Mouse (Mus musculus) neural tube, embryonic 10.5 days (tissue): ENCODE results near the gene Olfr1052.
"Not testable (repeated sequence)": the region's sequence is repeated elsewhere in the genome, so short reads cannot be mapped to it uniquely, and the experiment has no call there.

ENCODE experiments used
- DNase-seq: peaks from one replicate; pipeline ENCODE4 v3.0.0-alpha.2; 2017; ENCODE audit warnings: low spot score; ENCODE audit errors: extremely low spot score

Olfr1052 gene

DNA sequence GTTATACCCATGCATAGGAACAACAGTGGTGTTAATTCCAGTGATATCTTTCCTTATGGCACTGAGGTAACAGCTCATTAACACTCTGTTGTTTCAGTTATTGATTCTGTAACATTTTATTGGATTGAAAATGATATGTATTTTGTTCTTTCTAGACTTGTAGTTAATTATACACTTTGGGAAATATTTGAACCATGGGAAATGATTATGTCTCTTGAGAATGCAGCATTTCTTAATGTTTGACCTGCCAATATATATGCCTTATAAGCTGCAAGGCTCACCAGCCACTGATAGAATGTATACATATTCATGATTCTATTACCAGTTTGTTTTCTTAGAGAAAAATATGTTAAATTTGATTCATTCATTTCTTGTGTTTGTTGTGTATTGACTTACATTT lies at the start of gene Olfr1052:
Olfr1052 (plus strand) TSS at position 301 of the 400 bp plus-strand sequence.
- no peak for DNase-seq

DNA sequence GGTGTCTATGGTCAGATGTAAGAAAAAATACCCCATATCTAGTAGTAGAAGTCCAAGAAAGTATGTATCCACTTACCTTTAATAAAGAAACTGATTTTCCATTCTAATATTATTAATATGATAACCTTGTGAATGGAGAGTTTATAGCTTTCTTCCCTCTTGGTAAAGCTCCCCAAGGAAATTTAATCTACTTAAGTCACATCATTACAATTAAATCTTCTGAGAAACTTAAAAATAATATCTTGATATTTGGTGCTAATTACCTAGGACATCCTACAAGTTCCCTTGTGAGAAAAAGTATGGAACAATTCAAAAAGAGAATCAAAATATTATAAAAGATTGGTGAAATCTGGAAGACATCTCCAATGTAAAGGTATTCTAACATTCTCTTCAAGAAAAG lies 34.0 kb upstream of the Olfr1052 start, which contains the start of gene Olfr1049:
Olfr1049 (minus strand) TSS at position 101 of the 400 bp plus-strand sequence.
- DNase-seq: not testable (repeated sequence)

GRCm38 (mm10) chr2:86278988-86279387 lies 13.3 kb upstream of the Olfr1052 start, which contains the start of gene Olfr1051:
TSS of gene Olfr1051 (minus strand) at chr2:86279088.
- DNase-seq: not testable (repeated sequence)

DNA sequence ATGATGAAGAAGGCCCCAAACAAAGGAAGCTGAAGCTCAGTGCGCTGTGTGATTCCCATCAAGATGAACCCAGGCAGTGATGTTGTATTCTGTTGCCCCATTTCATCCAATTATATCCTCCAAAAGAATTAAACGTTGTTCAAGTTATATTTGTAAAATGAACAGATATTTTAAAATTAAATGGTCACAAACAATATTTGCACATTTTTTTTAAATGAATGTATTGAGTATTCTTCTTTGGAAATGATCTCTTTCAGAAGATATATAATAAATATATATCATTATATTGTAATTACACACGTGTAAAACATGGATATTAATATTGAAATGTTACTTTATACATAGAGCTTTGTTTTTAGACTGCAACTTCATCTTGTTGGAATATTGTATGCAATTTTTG lies 22.9 kb downstream of the Olfr1052 start, which contains the start of gene Olfr1053:
Olfr1053 (minus strand) TSS at position 101 of the 400 bp plus-strand sequence.
- no peak for DNase-seq

DNA sequence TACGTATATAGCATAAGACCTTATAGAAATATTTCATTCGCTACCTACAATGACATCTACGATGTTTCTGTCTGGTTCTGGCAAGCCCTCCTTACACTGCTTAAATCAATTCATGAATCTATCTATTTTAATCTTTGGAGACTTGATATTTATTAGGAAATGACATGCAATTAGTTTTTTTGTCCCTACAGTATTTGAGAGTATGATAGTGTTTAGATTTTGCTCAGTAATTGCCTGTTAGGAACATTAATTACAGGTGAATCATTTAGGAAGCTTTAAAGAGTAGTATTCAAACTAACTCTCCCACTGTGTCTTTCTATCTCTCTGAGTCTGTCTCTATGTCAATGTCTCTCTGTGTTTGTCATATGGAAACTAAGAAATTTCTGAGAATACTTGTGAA lies 43.1 kb downstream of the Olfr1052 start, which contains the start of gene Olfr1054:
Olfr1054 (minus strand) TSS at position 101 of the 400 bp plus-strand sequence.
- no peak for DNase-seq
